Mouse (Mus musculus): ENCODE measurements around the gene Hyal6. TPM values are rescaled to one million over a fixed set of nuclear protein-coding genes. Genes with fewer than 3 reads are reported as not detected.

Gene Hyal6
- polyA plus RNA-seq, 1 experiment from 2014 or later: not detected

GRCm38 (mm10) chr6:24759281-24759680 is 26.2 kb downstream of the Hyal6 start:
- Histone ChIP-seq H3K36me3 (no peaks in the 10 kb centered on the region), H3K27ac (no peak overlapping the region), H3K27me3 (no peaks in the 10 kb centered on the region), H3K9me3 (no peaks in the 10 kb centered on the region), H3K4me2 (no peak overlapping the region), H3K4me3 (replicated peaks) (no peak overlapping the region), H3K4me1 (replicated peaks) (no peaks in the 10 kb centered on the region), H3K9ac (replicated peaks) (no peak overlapping the region)
- 51% methylated on average over 3 of the region's 3 CpGs for WGBS
- no peak for ATAC-seq (ENCODE audit: insufficient number of reproducible peaks, insufficient read depth, low FRiP score, low TSS enrichment, low read depth)

GRCm38 (mm10) chr6:24766261-24766660 is 33.2 kb downstream of the Hyal6 start:
- Histone ChIP-seq H3K4me2 (no peak overlapping the region), H3K27ac (no peak overlapping the region), H3K4me1 (replicated peaks) (no peaks in the 10 kb centered on the region), H3K9me3 (no peaks in the 10 kb centered on the region), H3K4me3 (replicated peaks) (no peak overlapping the region), H3K36me3 (no peaks in the 10 kb centered on the region), H3K9ac (replicated peaks) (no peak overlapping the region), H3K27me3 (no peaks in the 10 kb centered on the region)
- no peak for ATAC-seq (ENCODE audit: insufficient number of reproducible peaks, insufficient read depth, low FRiP score, low TSS enrichment, low read depth)
- 83% methylated on average over 2 of the region's 2 CpGs for WGBS

- H3K4me2 ChIP-seq: no peak overlapping the region
- no peak overlapping the region for H3K27ac ChIP-seq
- H3K27me3 ChIP-seq: no peaks in the 10 kb centered on the region
- no peak overlapping the region for H3K4me3 ChIP-seq (replicated peaks)
- WGBS: 64% methylated on average over 2 of the region's 2 CpGs
- H3K36me3 ChIP-seq: no peaks in the 10 kb centered on the region
- no peaks in the 10 kb centered on the region for H3K4me1 ChIP-seq (replicated peaks)
- no peak overlapping the region for H3K9ac ChIP-seq (replicated peaks)
- H3K9me3 ChIP-seq: no peaks in the 10 kb centered on the region
- ATAC-seq (ENCODE audit: insufficient number of reproducible peaks, insufficient read depth, low FRiP score, low TSS enrichment, low read depth): no peak
Measured at GRCm38 (mm10) chr6:24779182-24779581, 46.1 kb downstream of the Hyal6 start.

DNA sequence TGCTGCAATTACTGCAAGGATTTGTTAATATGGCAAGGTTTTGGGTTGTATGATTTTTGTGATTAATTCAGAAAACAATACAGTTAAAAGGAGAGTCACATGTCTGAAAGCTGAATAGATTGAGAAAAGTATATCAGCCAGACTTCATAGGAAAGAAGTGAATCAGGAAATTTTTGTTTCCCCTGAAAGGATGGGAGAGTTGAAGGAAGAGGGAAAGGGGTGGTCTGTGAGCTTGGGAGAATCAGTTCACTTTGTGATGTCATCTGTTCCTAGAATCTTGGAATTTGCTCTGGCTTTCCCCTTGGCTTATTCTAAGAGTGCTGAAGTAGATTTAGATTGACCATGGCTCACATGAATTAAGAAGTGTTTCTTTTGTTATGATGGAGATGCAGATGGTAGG is 57.8 kb downstream of the Hyal6 start, which contains the start of gene Spam1:
Gene Spam1 (plus strand): TSS at position 301 of the 400 bp plus-strand sequence.
- H3K4me1 ChIP-seq (replicated peaks): no peaks in the 10 kb centered on the region
- no peak within 1 kb of the TSS for H3K4me2 ChIP-seq
- no peaks in the 10 kb centered on the region for H3K36me3 ChIP-seq
- H3K4me3 ChIP-seq (replicated peaks): no peak within 1 kb of the TSS
- no peaks in the 10 kb centered on the region for H3K9me3 ChIP-seq
- ATAC-seq (ENCODE audit: insufficient number of reproducible peaks, insufficient read depth, low FRiP score, low TSS enrichment, low read depth): no peak
- no peaks in the 10 kb centered on the region for H3K27me3 ChIP-seq
- no peak within 1 kb of the TSS for H3K27ac ChIP-seq
- H3K9ac ChIP-seq (replicated peaks): no peak within 1 kb of the TSS

Other genes starting within 250 kb of the Hyal6 start
- gene Iqub, start 218.2 kb upstream of the Hyal6 start, polyA plus RNA-seq (2016; fragmentation: Nextera tagmentation; extraction: Ambion mirVana): 0.10 TPM in 1 of 2 replicates, not detected in the other
- gene Ndufa5, start 205.2 kb upstream of the Hyal6 start, polyA plus RNA-seq (2016; fragmentation: Nextera tagmentation; extraction: Ambion mirVana): 343 and 345 TPM in 2 replicates
- gene Asb15, start 205.1 kb upstream of the Hyal6 start, polyA plus RNA-seq (2016; fragmentation: Nextera tagmentation; extraction: Ambion mirVana): not detected in 2 replicates
- 0.31 TPM in 1 of 2 replicates, not detected in the other for gene Lmod2, start 135.5 kb upstream of the Hyal6 start, polyA plus RNA-seq (2016; fragmentation: Nextera tagmentation; extraction: Ambion mirVana)
- gene Wasl, start 68.2 kb upstream of the Hyal6 start, polyA plus RNA-seq (2016; fragmentation: Nextera tagmentation; extraction: Ambion mirVana): 79.7 and 80.7 TPM in 2 replicates
- gene Hyal4, start 15.1 kb downstream of the Hyal6 start, polyA plus RNA-seq (2016; fragmentation: Nextera tagmentation; extraction: Ambion mirVana): not detected in 2 replicates
- gene Spam1, start 57.9 kb downstream of the Hyal6 start, polyA plus RNA-seq (2016; fragmentation: Nextera tagmentation; extraction: Ambion mirVana): not detected in 2 replicates
- not detected in 2 replicates for gene Hyal5, start 124.8 kb downstream of the Hyal6 start, polyA plus RNA-seq (2016; fragmentation: Nextera tagmentation; extraction: Ambion mirVana)
- 0.51 and 0.76 TPM in 2 replicates for gene Tmem229a, start 223.1 kb downstream of the Hyal6 start, polyA plus RNA-seq (2016; fragmentation: Nextera tagmentation; extraction: Ambion mirVana)